Mouse (Mus musculus) embryonic facial prominence, embryonic 14.5 days (tissue): ENCODE measurements around the gene Jhy. TPM values are rescaled to one million over a fixed set of nuclear protein-coding genes. Genes with fewer than 3 reads are reported as not detected.

Experiments used
- ATAC-seq: fragments of 200-750 bp; cut with Nextera tagmentation; 2 replicates; pipeline ENCODE4 v1.8.0; 2017; ENCODE audit warnings: low read depth, moderate number of reproducible peaks, moderate TSS enrichment
- DNase-seq: peaks from one replicate; pipeline ENCODE4 v3.0.0-alpha.2; 2015; ENCODE audit warnings: low spot score
- H3K27ac ChIP-seq: fragments of 300-500 bp; sonication (generic); replicated peaks from 2 replicates; pipeline ENCODE4 v1.5.1; 2014; ENCODE audit warnings: low read depth, mild to moderate bottlenecking, low read length, moderate library complexity
- H3K27me3 ChIP-seq: fragments of 300-500 bp; sonication (generic); replicated peaks from 2 replicates; pipeline ENCODE4 v1.6.1; 2014; ENCODE audit warnings: low read length; ENCODE audit not compliant: control insufficient read depth, insufficient read depth
- H3K36me3 ChIP-seq: fragments of 300-500 bp; sonication (generic); 2 replicates; pipeline ENCODE4 v1.6.1; 2014; ENCODE audit warnings: low read length, mixed read lengths; ENCODE audit not compliant: control insufficient read depth, insufficient read depth
- H3K4me1 ChIP-seq: fragments of 300-500 bp; sonication (generic); 2 replicates; pipeline ENCODE4 v1.6.1; 2014; ENCODE audit warnings: antibody characterized with exemption, low read length; ENCODE audit not compliant: control insufficient read depth, insufficient read depth
- H3K4me2 ChIP-seq: fragments of 300-500 bp; sonication (generic); 2 replicates; pipeline ENCODE4 v1.6.1; 2014; ENCODE audit warnings: low read depth, mild to moderate bottlenecking, low read length, moderate library complexity, mixed read lengths
- H3K4me3 ChIP-seq: fragments of 300-500 bp; sonication (generic); 2 replicates; pipeline ENCODE4 v1.5.1; 2014; ENCODE audit warnings: low read depth, mild to moderate bottlenecking, low read length
- H3K9ac ChIP-seq: fragments of 300-500 bp; sonication (generic); 2 replicates; pipeline ENCODE4 v1.6.1; 2014; ENCODE audit warnings: low read depth, mild to moderate bottlenecking, low read length, moderate library complexity, mixed read lengths
- H3K9me3 ChIP-seq: fragments of 300-500 bp; sonication (generic); 2 replicates; pipeline ENCODE4 v1.6.1; 2016; ENCODE audit warnings: low read length; ENCODE audit not compliant: control insufficient read depth
- WGBS: fragments of 180-500 bp; shearing (Covaris S2); extraction: QIAGEN DNeasy Blood & Tissue Kit; methylation state at CpG from one replicate; pipeline ENCODE4 v1.1.7; 2014; 5-methylcytosine and 5-hydroxymethylcytosine counted together
- polyA plus RNA-seq: library from polyadenylated mRNA; unstranded; fragments of >200 nt; fragmentation: Nextera tagmentation; extraction: Ambion mirVana; gene quantifications from 2 replicates; pipeline ENCODE4 v1.2.1, GENCODE M21; 2014

Jhy gene
- polyA plus RNA-seq, 1 experiment from 2014 or later, result 0.31 TPM

GRCm38 (mm10) chr9:40948473-40948872 is 15.4 kb downstream of the Jhy start:
- Histone ChIP-seq H3K4me1 (no peaks in the 10 kb centered on the region), H3K4me2 (no peak overlapping the region), H3K4me3 (no peak overlapping the region), H3K9me3 (no peaks in the 10 kb centered on the region), H3K27ac (no peak overlapping the region), H3K9ac (no peak overlapping the region), H3K27me3 (no peaks in the 10 kb centered on the region), H3K36me3 (no peaks in the 10 kb centered on the region)
- ATAC-seq (no peak), DNase-seq (no peak)
- 91% methylated on average over 6 of the region's 6 CpGs for WGBS

- no peak for DNase-seq
- no peak for ATAC-seq
- Histone ChIP-seq H3K4me3 (no peak overlapping the region), H3K4me2 (no peak overlapping the region), H3K36me3 (no peaks in the 10 kb centered on the region), H3K9me3 (no peaks in the 10 kb centered on the region), H3K9ac (no peak overlapping the region), H3K27ac (no peak overlapping the region), H3K4me1 (no peaks in the 10 kb centered on the region), H3K27me3 (no peaks in the 10 kb centered on the region)
- WGBS, result 53% methylated on average over 4 of the region's 4 CpGs
Observed at GRCm38 (mm10) chr9:40947131-40947530, 16.8 kb downstream of the Jhy start.

- Histone ChIP-seq H3K27ac (no peak overlapping the region), H3K4me2 (no peak overlapping the region), H3K4me3 (no peak overlapping the region), H3K4me1 (no peaks in the 10 kb centered on the region), H3K9ac (no peak overlapping the region), H3K9me3 (no peaks in the 10 kb centered on the region), H3K36me3 (no peaks in the 10 kb centered on the region), H3K27me3 (no peaks in the 10 kb centered on the region)
- 66% methylated on average over 7 of the region's 7 CpGs for WGBS
- ATAC-seq (no peak), DNase-seq (no peak)
Observed at GRCm38 (mm10) chr9:40937425-40937824, 26.5 kb downstream of the Jhy start.

- Histone ChIP-seq H3K27ac (no peak overlapping the region), H3K4me1 (no peaks in the 10 kb centered on the region), H3K36me3 (no peaks in the 10 kb centered on the region), H3K27me3 (no peaks in the 10 kb centered on the region), H3K9ac (no peak overlapping the region), H3K4me3 (no peak overlapping the region), H3K4me2 (no peak overlapping the region), H3K9me3 (no peaks in the 10 kb centered on the region)
- no peak for DNase-seq
- no peak for ATAC-seq
- WGBS, result 55% methylated on average over 3 of the region's 3 CpGs
Observed at GRCm38 (mm10) chr9:40933323-40933722, 30.6 kb downstream of the Jhy start.

- no peaks in the 10 kb centered on the region for H3K27me3 ChIP-seq
- DNase-seq (no peak), ATAC-seq (no peak)
- no peaks in the 10 kb centered on the region for H3K36me3 ChIP-seq
- no peak overlapping the region for H3K27ac ChIP-seq
- WGBS, result 69% methylated on average over 17 of the region's 17 CpGs
- H3K9ac ChIP-seq, result no peak overlapping the region
- no peak overlapping the region for H3K4me2 ChIP-seq
- H3K9me3 ChIP-seq, result no peaks in the 10 kb centered on the region
- 0 out of 2 replicates have a peak, but pooled peaks cover 4% of the 10 kb centered on the region for H3K4me1 ChIP-seq
- no peak overlapping the region for H3K4me3 ChIP-seq
Observed at GRCm38 (mm10) chr9:40927351-40927980, 36.5 kb downstream of the Jhy start.

- DNase-seq, result no peak
- WGBS, result 25% methylated on average over 12 of the region's 12 CpGs
- H3K4me1 ChIP-seq, result no peaks in the 10 kb centered on the region
- H3K9ac ChIP-seq, result no peak overlapping the region
- no peak overlapping the region for H3K4me3 ChIP-seq
- H3K9me3 ChIP-seq, result no peaks in the 10 kb centered on the region
- no peaks in the 10 kb centered on the region for H3K27me3 ChIP-seq
- no peak for ATAC-seq
- H3K4me2 ChIP-seq, result no peak overlapping the region
- H3K27ac ChIP-seq, result no peak overlapping the region
- H3K36me3 ChIP-seq, result no peaks in the 10 kb centered on the region
Observed at GRCm38 (mm10) chr9:40917871-40918613, 45.9 kb downstream of the Jhy start.

- H3K9me3 ChIP-seq, result no peaks in the 10 kb centered on the region
- WGBS, result 45% methylated on average over 7 of the region's 7 CpGs
- DNase-seq (no peak), ATAC-seq (no peak)
- no peaks in the 10 kb centered on the region; the same call in 1 of the 2 replicates for H3K27me3 ChIP-seq
- H3K4me1 ChIP-seq, result no peaks in the 10 kb centered on the region
- H3K4me2 ChIP-seq, result no peak overlapping the region
- no peak overlapping the region for H3K27ac ChIP-seq
- H3K36me3 ChIP-seq, result no peaks in the 10 kb centered on the region
- no peak overlapping the region for H3K4me3 ChIP-seq
- H3K9ac ChIP-seq, result no peak overlapping the region
Observed at GRCm38 (mm10) chr9:40908915-40909314, 55.0 kb downstream of the Jhy start.

- H3K4me2 ChIP-seq, result no peak overlapping the region
- H3K4me3 ChIP-seq, result no peak overlapping the region
- 57% methylated on average over 8 of the region's 8 CpGs for WGBS
- H3K27ac ChIP-seq, result no peak overlapping the region
- no peaks in the 10 kb centered on the region for H3K4me1 ChIP-seq
- no peaks in the 10 kb centered on the region; the same call in 1 of the 2 replicates for H3K27me3 ChIP-seq
- H3K9me3 ChIP-seq, result no peaks in the 10 kb centered on the region
- no peak for ATAC-seq
- no peak for DNase-seq
- H3K9ac ChIP-seq, result no peak overlapping the region
- H3K36me3 ChIP-seq, result no peaks in the 10 kb centered on the region
Observed at GRCm38 (mm10) chr9:40908411-40908810, 55.5 kb downstream of the Jhy start.

- Histone ChIP-seq H3K4me1 (no peaks in the 10 kb centered on the region), H3K9me3 (no peaks in the 10 kb centered on the region), H3K36me3 (no peaks in the 10 kb centered on the region), H3K27ac (no peak overlapping the region), H3K4me2 (no peak overlapping the region), H3K27me3 (no peaks in the 10 kb centered on the region; the same call in 1 of the 2 replicates), H3K4me3 (no peak overlapping the region), H3K9ac (no peak overlapping the region)
- WGBS, result 33% methylated on average over 8 of the region's 8 CpGs
- DNase-seq, result no peak
- no peak for ATAC-seq
Observed at GRCm38 (mm10) chr9:40907413-40907812, 56.5 kb downstream of the Jhy start.
